ENCODE assay signal across 8 mouse cellular contexts in the genomic region with DNA sequence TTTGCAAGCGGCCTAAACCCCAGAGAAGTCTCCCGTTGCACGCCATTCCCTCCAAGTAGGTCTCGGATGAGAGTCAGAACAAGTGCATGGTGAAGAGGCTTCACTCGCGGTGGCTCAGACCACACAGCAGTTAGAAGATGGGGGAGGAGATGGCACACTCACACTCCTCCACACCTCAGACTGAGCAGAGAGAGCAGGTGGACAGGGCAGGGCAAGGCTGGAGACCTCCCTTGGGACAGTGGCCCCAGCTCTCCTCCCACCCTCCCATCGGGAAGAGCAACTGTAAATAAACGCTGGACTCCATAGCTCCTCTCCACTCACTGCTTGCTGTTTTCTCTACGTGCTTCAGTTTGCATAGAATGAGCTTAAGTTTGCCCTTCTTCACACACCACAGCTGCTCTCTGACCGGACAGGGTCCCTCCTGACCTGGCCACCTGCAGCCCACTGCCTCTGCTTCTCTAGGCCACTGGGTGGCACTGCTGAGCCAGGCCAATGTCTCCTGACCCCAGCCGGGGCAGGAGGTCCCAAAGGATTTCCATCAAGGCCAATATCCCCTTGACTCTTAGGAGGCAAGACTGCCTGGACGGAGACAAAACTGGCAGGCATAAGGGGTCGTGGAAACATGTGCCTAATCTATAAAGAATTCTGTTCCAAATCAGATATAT. TPM values are rescaled to one million over a fixed set of nuclear protein-coding genes. Genes with fewer than 3 reads are reported as not detected.
DNase-seq lines count a peak whose midpoint lies in the region; ATAC-seq and TF ChIP-seq lines count a peak whose summit lies in the region.

No protein-coding gene starts in this region.

- no peaks in the 10 kb centered on the region for H3K9me3 ChIP-seq in heart, embryonic 14.5 days (ENCODE audit: control insufficient read depth, low read length)

- DNase-seq in CD4-positive, CD25-positive, alpha-beta regulatory T cell, adult 2 months (ENCODE audit: low read depth, low spot score): peak; percentile 73
- DNase-seq in Muller cell, postnatal 12 days (ENCODE audit: inconsistent ontology term): peak; percentile 35
- DNase-seq in cerebellum, postnatal 10 days: peak; percentile 80 to 84
- DNase-seq in kidney, postnatal 10 days: peak; percentile 83
- DNase-seq in spleen, adult 2 months (ENCODE audit: low read depth in 1 of 2, low spot score in 2 of 2): peak in 1 of 2 experiments; percentile 62

- TF ChIP-seq POLR2A in spleen, adult 2 months (IDR thresholded peaks at IDR 0.05; ENCODE audit: low read depth, low read length): no peak

- ATAC-seq in CD4-positive, CD25-positive, alpha-beta regulatory T cell, adult 4 months: no peak
- ATAC-seq in heart, embryonic 14.5 days (ENCODE audit: insufficient number of reproducible peaks, insufficient read depth, low FRiP score, low read depth): peak; percentile 41; the same call in 1 of the 2 replicates
- ATAC-seq in megakaryocyte, adult 5-6 weeks (ENCODE audit: poor library complexity, severe bottlenecking): peak; percentile 90

- no peak overlapping the region for H3K9ac ChIP-seq in heart, embryonic 14.5 days (ENCODE audit: low read length)

- TF ChIP-seq CTCF in spleen, adult 2 months (IDR thresholded peaks at IDR 0.05; ENCODE audit: extremely low read depth, insufficient read depth, insufficient read length, insufficient replicate concordance): peak; percentile 96

- peaks cover 44% of the 10 kb centered on the region for H3K36me3 ChIP-seq in heart, embryonic 14.5 days (ENCODE audit: control insufficient read depth, insufficient read depth, low read length)
- peaks cover 4% of the 10 kb centered on the region for H3K36me3 ChIP-seq in spleen, adult 2 months (ENCODE audit: control insufficient read depth, insufficient read depth, low read length)

- H3K4me2 ChIP-seq in heart, embryonic 14.5 days (ENCODE audit: low read length): no peak overlapping the region

- WGBS in heart, embryonic 14.5 days: 55% methylated on average over 13 of the region's 13 CpGs
- 65% methylated on average over 13 of the region's 13 CpGs for WGBS in spleen, adult 2 months

- H3K27ac ChIP-seq in heart, embryonic 14.5 days (replicated peaks in 1 of 2; ENCODE audit: control insufficient read depth in 1 of 2, insufficient read depth in 1 of 2, low read depth in 2 of 2, low read length in 2 of 2): no peak overlapping the region
- no peak overlapping the region for H3K27ac ChIP-seq in spleen, adult 2 months (ENCODE audit: insufficient read depth, low read length)

- H3K4me3 ChIP-seq in heart, embryonic 14.5 days (ENCODE audit: control insufficient read depth in 1 of 2, insufficient read depth in 1 of 2, low read depth in 1 of 2, low read length in 2 of 2): no peak overlapping the region
- no peak overlapping the region for H3K4me3 ChIP-seq in spleen, adult 2 months (ENCODE audit: extremely low read depth, insufficient read depth, insufficient read length)

- no peaks in the 10 kb centered on the region for H3K27me3 ChIP-seq in heart, embryonic 14.5 days (ENCODE audit: control insufficient read depth, insufficient read depth, low read length)
- no peaks in the 10 kb centered on the region for H3K27me3 ChIP-seq in spleen, adult 2 months (ENCODE audit: control insufficient read depth, insufficient read depth, low read length)

- H3K4me1 ChIP-seq in heart, embryonic 14.5 days (ENCODE audit: control insufficient read depth in 2 of 2, insufficient read depth in 2 of 2, low read length in 2 of 2): no peaks in the 10 kb centered on the region
- peaks cover 12% of the 10 kb centered on the region for H3K4me1 ChIP-seq in spleen, adult 2 months (ENCODE audit: control insufficient read depth, insufficient read depth, insufficient read length)

RNA-seq across cellular contexts. Expression of gene Atp2a3, which starts 34.6 kb away (rescaled TPM):
- 10 to 100 TPM; 57.5 to 89.4 TPM for polyA plus RNA-seq in CD4-positive, CD25-positive, alpha-beta regulatory T cell, adult 4 months (2017; shearing (Covaris generic))
- polyA plus RNA-seq in heart, embryonic 14.5 days (2014; fragmentation: Nextera tagmentation; extraction: Ambion mirVana): 2.6 and 2.9 TPM in 2 replicates
- total RNA-seq in megakaryocyte, adult 5-6 weeks (2015): 83.5 and 92.8 TPM in 2 replicates
- total RNA-seq in megakaryocyte, adult 5-6 weeks (2017): 79.8 and 123 TPM in 2 replicates
- polyA plus RNA-seq in spleen, adult 2 months (2012; rRNA removed): 293 and 323 TPM in 2 replicates

Comparison
In these comparisons a context has a peak if more than half of its experiments do, and no peak if none do; other contexts are left out.
1. RNA of gene Atp2a3, which starts 34.6 kb away (polyA plus RNA-seq): 293 to 323 TPM in spleen, adult 2 months and 57.5 to 89.4 TPM in CD4-positive, CD25-positive, alpha-beta regulatory T cell, adult 4 months; 2.6 to 2.9 TPM in heart, embryonic 14.5 days; every median in the first group is over 10 times any median in the second.